Mouse (Mus musculus): Measurements from ENCODE around the gene Trim67.

Trim67 gene

DNA sequence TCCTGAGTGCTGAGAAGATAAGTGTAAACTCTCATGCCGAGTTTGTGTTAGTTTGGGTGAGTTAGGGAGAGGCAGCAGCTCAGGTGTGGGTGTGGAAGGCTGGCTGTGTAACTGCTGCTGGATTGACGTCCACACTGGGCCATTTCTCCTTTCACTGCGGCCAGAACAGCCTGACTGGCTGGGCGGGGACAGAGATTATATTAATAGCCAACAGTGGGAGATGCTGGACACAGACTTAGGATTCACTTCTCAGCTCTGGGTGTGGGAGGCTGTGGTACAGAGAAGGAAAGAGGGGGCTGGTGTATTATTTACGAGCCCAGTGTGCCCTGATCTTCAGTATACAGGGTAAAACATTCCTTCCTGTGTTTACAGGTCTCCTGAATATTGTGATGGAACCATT, 85.2 kb downstream of the Trim67 start:
- DNase-seq (ENCODE audit: low spot score in 2 of 2), result no peak

GRCm38 (mm10) chr8:124878946-124879526, 86.1 kb downstream of the Trim67 start:
- DNase-seq (ENCODE audit: low spot score in 2 of 2), result no peak
